ENCODE assay signal across 12 mouse cellular contexts in the genomic region with DNA sequence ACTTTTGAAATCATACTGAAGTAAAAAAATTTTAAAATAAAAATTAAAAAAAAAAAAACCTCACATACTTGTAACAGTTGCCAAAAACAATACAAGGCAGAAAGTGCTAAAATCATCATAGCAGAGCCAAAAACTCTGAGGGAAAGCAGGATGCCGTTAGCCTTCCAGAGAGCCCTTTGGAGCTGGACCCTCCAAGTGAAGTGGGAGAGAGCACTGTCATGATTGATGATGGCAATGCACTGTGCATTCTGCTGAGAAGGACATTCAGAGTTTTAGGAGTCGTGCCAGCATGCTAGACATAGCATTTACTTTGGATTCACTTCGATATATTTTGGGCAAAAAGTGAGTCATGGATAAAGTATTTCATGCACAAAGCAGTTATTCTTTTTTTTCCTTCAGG.
A peak's percentile ranks its signal among the peaks of the same experiment; 100 is the strongest.
DNase-seq lines count a peak whose midpoint lies in the region; ATAC-seq and TF ChIP-seq lines count a peak whose summit lies in the region.
"Had no signal": no experiment of that assay in that cellular context is flagged by ENCODE, and none has a peak within 500 bp of the region (broad histone marks: within the 10 kb centered on the region; RNA-seq: fewer than 3 reads in every experiment).

No protein-coding gene starts in this region.

- TF ChIP-seq CTCF in heart, adult 2 months (IDR thresholded peaks at IDR 0.05): no peak
- TF ChIP-seq CTCF in lung, postnatal 0 days (IDR thresholded peaks at IDR 0.05): no peak
- TF ChIP-seq CTCF in embryonic fibroblast, embryonic 13.5 days (IDR thresholded peaks at IDR 0.05; ENCODE audit: borderline replicate concordance, insufficient read depth, low read length): no peak

- H3K79me2 ChIP-seq in heart, adult 2 months (replicated peaks; ENCODE audit: control insufficient read depth, insufficient read depth, low read length): peaks cover 2% of the 10 kb centered on the region; the same call in 1 of the 2 replicates

- no peak for TF ChIP-seq POLR2A in heart, adult 2 months (IDR thresholded peaks at IDR 0.05; ENCODE audit: insufficient read depth, low read depth, low read length)
- TF ChIP-seq POLR2A in embryonic fibroblast, embryonic 13.5 days (IDR thresholded peaks at IDR 0.05; ENCODE audit: low read depth, low read length): peak; percentile 13; the same call in 1 of the 2 replicates

- no peak overlapping the region for H3K4me3 ChIP-seq in heart, embryonic 13.5 days
- no peak overlapping the region for H3K4me3 ChIP-seq in heart, adult 2 months
- H3K4me3 ChIP-seq in lung, postnatal 0 days (ENCODE audit: low read depth, low read length): no peak overlapping the region
- no peak overlapping the region for H3K4me3 ChIP-seq in embryonic fibroblast, embryonic 13.5 days (ENCODE audit: insufficient read depth, low read length)
- H3K4me3 ChIP-seq in forebrain, embryonic 15.5 days: no peak overlapping the region
- H3K4me3 ChIP-seq: liver, embryonic 13.5 days; neural tube, embryonic 12.5 days had no signal

- no peak for DNase-seq in heart, adult 2 months
- peak; percentile 26 for DNase-seq in lung, postnatal 0 days (ENCODE audit: low spot score)
- no peak for DNase-seq in lung, adult 18-20 months
- DNase-seq in kidney, postnatal 4 days: peak; percentile 40 to 58
- DNase-seq in natural killer cell, adult 2 months (ENCODE audit: low spot score in 2 of 2): no peak
- DNase-seq: cerebellum, adult 11 months; liver, embryonic 13.5 days had no signal

- intact Hi-C loops in heart, adult 2 months (cut with DNase I): no loop called here

- no peak for ATAC-seq in heart, embryonic 13.5 days (ENCODE audit: extremely low read depth, insufficient number of reproducible peaks, low FRiP score, low TSS enrichment)
- no peak for ATAC-seq in lung, postnatal 0 days
- no peak for ATAC-seq in forebrain, embryonic 15.5 days (replicated peaks)
- ATAC-seq: inflammation-experienced regulatory T-cells, adult 6 months had no signal

- peaks cover 53% of the 10 kb centered on the region for H3K4me1 ChIP-seq in heart, embryonic 13.5 days
- peaks cover 4% of the 10 kb centered on the region for H3K4me1 ChIP-seq in heart, adult 2 months (ENCODE audit: control insufficient read depth, insufficient read depth, low read length)
- H3K4me1 ChIP-seq in lung, postnatal 0 days (ENCODE audit: insufficient read depth, low read depth, low read length): peaks cover 19% of the 10 kb centered on the region; the same call in 1 of the 2 replicates
- H3K4me1 ChIP-seq in embryonic fibroblast, embryonic 13.5 days (ENCODE audit: control insufficient read depth, insufficient read depth, low read length): peaks cover 19% of the 10 kb centered on the region
- H3K4me1 ChIP-seq in forebrain, embryonic 15.5 days: peaks cover 20% of the 10 kb centered on the region
- H3K4me1 ChIP-seq: liver, embryonic 13.5 days had no signal

- 58% methylated on average over 3 of the region's 3 CpGs for WGBS in heart, embryonic 13.5 days
- WGBS in heart, adult 2 months: 40% methylated on average over 3 of the region's 3 CpGs
- 34% methylated on average over 3 of the region's 3 CpGs for WGBS in lung, postnatal 0 days
- 75% methylated on average over 3 of the region's 3 CpGs for WGBS in forebrain, embryonic 15.5 days

- TF ChIP-seq EP300 in heart, adult 2 months (IDR thresholded peaks at IDR 0.05; ENCODE audit: insufficient read depth, low read depth, low read length): no peak
- TF ChIP-seq EP300 in lung, postnatal 0 days (IDR thresholded peaks at IDR 0.05): no peak

- no peak overlapping the region for H3K4me2 ChIP-seq in heart, embryonic 13.5 days
- no peak overlapping the region for H3K4me2 ChIP-seq in lung, postnatal 0 days (replicated peaks; ENCODE audit: low read depth, low read length)
- no peak overlapping the region for H3K4me2 ChIP-seq in forebrain, embryonic 15.5 days (replicated peaks)
- H3K4me2 ChIP-seq: liver, embryonic 13.5 days; neural tube, embryonic 12.5 days had no signal

- H3K36me3 ChIP-seq in heart, embryonic 13.5 days: no peaks in the 10 kb centered on the region
- no peaks in the 10 kb centered on the region for H3K36me3 ChIP-seq in heart, adult 2 months (ENCODE audit: control insufficient read depth, insufficient read depth, low read length)
- no peaks in the 10 kb centered on the region for H3K36me3 ChIP-seq in lung, postnatal 0 days (ENCODE audit: insufficient read depth, low read length)
- H3K36me3 ChIP-seq in forebrain, embryonic 15.5 days: no peaks in the 10 kb centered on the region
- H3K36me3 ChIP-seq: liver, embryonic 13.5 days; neural tube, embryonic 12.5 days had no signal

- H3K9me3 ChIP-seq in heart, embryonic 13.5 days: no peaks in the 10 kb centered on the region
- no peaks in the 10 kb centered on the region for H3K9me3 ChIP-seq in lung, postnatal 0 days (ENCODE audit: low read length)
- H3K9me3 ChIP-seq in forebrain, embryonic 15.5 days: no peaks in the 10 kb centered on the region
- H3K9me3 ChIP-seq: liver, embryonic 13.5 days; neural tube, embryonic 12.5 days had no signal

- H3K27me3 ChIP-seq in heart, embryonic 13.5 days (replicated peaks): no peaks in the 10 kb centered on the region
- no peaks in the 10 kb centered on the region for H3K27me3 ChIP-seq in heart, adult 2 months (ENCODE audit: control insufficient read depth, insufficient read depth, low read length)
- H3K27me3 ChIP-seq in lung, postnatal 0 days (replicated peaks; ENCODE audit: insufficient read depth, low read length): no peaks in the 10 kb centered on the region
- no peaks in the 10 kb centered on the region for H3K27me3 ChIP-seq in forebrain, embryonic 15.5 days
- H3K27me3 ChIP-seq: liver, embryonic 13.5 days; neural tube, embryonic 12.5 days had no signal

- H3K9ac ChIP-seq in heart, embryonic 13.5 days: no peak overlapping the region
- no peak overlapping the region for H3K9ac ChIP-seq in heart, adult 2 months (ENCODE audit: low read depth, low read length)
- no peak overlapping the region for H3K9ac ChIP-seq in lung, postnatal 0 days (replicated peaks; ENCODE audit: low read depth)
- no peak overlapping the region for H3K9ac ChIP-seq in forebrain, embryonic 15.5 days (replicated peaks)
- H3K9ac ChIP-seq: liver, embryonic 13.5 days; neural tube, embryonic 12.5 days had no signal

- peak overlapping the region; percentile 48; the same call in 1 of the 2 replicates for H3K27ac ChIP-seq in heart, embryonic 13.5 days (replicated peaks)
- no peak overlapping the region; the same call in 1 of the 2 replicates for H3K27ac ChIP-seq in heart, adult 2 months
- no peak overlapping the region for H3K27ac ChIP-seq in lung, postnatal 0 days (ENCODE audit: low read length)
- H3K27ac ChIP-seq in embryonic fibroblast, embryonic 13.5 days (ENCODE audit: insufficient read depth, low read length): peak overlapping the region; percentile 71
- no peak overlapping the region for H3K27ac ChIP-seq in forebrain, embryonic 15.5 days (replicated peaks)
- H3K27ac ChIP-seq: liver, embryonic 13.5 days; neural tube, embryonic 12.5 days had no signal

Comparison
In these comparisons a context has a peak if more than half of its experiments do, and no peak if none do; other contexts are left out.
1. H3K27ac ChIP-seq: peak in heart, embryonic 13.5 days (single experiment) and embryonic fibroblast, embryonic 13.5 days (single experiment); none in heart, adult 2 months (single experiment), lung, postnatal 0 days (single experiment) and forebrain, embryonic 15.5 days (single experiment).
2. DNase-seq: peak in lung, postnatal 0 days (single experiment) and kidney, postnatal 4 days (2 of 2); none in heart, adult 2 months (0 of 2), lung, adult 18-20 months (0 of 2) and natural killer cell, adult 2 months (0 of 2).